Mouse (Mus musculus) MEL (cell line): ENCODE results near the gene Raver1.

ENCODE experiments used
- BHLHE40 ChIP-seq: IDR thresholded peaks from 2 replicates; pipeline ENCODE4 v1.6.1; 2012; ENCODE audit warnings: low read depth, mild to moderate bottlenecking, inconsistent platforms, low read length, improper control_type of control experiment, borderline replicate concordance
- CTCF ChIP-seq, 3 experiments: IDR thresholded peaks in 2 of 3; conservative IDR thresholded peaks in 1 of 3; 2 replicates each; pipeline ENCODE4 v1.5.1; 2011 to 2012; ENCODE audit warnings: low read length in 3 of 3, low read depth in 2 of 3, mild to moderate bottlenecking in 2 of 3, improper control_type of control experiment in 1 of 3, inconsistent platforms in 1 of 3, mixed read lengths in 1 of 3, moderate library complexity in 1 of 3; ENCODE audit not compliant: control insufficient read depth in 1 of 3, insufficient read depth in 1 of 3, poor library complexity in 1 of 3, severe bottlenecking in 1 of 3
- GATA1 ChIP-seq: IDR thresholded peaks from 2 replicates; pipeline ENCODE4 v1.6.1; 2011; ENCODE audit warnings: low read depth, low read length, improper control_type of control experiment
- HCFC1 ChIP-seq: IDR thresholded peaks from 2 replicates; pipeline ENCODE4 v1.6.1; 2012; ENCODE audit warnings: low read depth, mild to moderate bottlenecking, inconsistent platforms, low read length, improper control_type of control experiment, moderate library complexity
- JUND ChIP-seq: IDR thresholded peaks from 2 replicates; pipeline ENCODE4 v1.6.1; 2011; ENCODE audit warnings: low read depth, mild to moderate bottlenecking, improper control_type of control experiment, low read length
- MAFK ChIP-seq: IDR thresholded peaks from 2 replicates; pipeline ENCODE4 v1.6.1; 2011; ENCODE audit warnings: low read depth, mild to moderate bottlenecking, low read length, improper control_type of control experiment, borderline replicate concordance
- MXI1 ChIP-seq: IDR thresholded peaks from 2 replicates; pipeline ENCODE4 v1.6.1; 2011; ENCODE audit warnings: mild to moderate bottlenecking, low read depth, low read length, improper control_type of control experiment
- POLR2A ChIP-seq, 2 experiments: IDR thresholded peaks; 2 replicates each; pipeline ENCODE4 v1.6.1; 2011 to 2012; ENCODE audit warnings: low read length in 2 of 2, mild to moderate bottlenecking in 2 of 2, control low read depth in 1 of 2, improper control_type of control experiment in 1 of 2, low read depth in 1 of 2, moderate library complexity in 1 of 2; ENCODE audit not compliant: control insufficient read depth in 1 of 2, insufficient read depth in 1 of 2, poor library complexity in 1 of 2
- ZNF384 ChIP-seq: IDR thresholded peaks from 2 replicates; pipeline ENCODE4 v1.6.1; 2012; ENCODE audit warnings: low read depth, mild to moderate bottlenecking, inconsistent platforms, low read length, improper control_type of control experiment

- peak in 1 of 3 experiments; percentile 31; a peak in 2 of 6 replicates for TF ChIP-seq CTCF (IDR thresholded peaks at IDR 0.05 in 2 of 3, conservative IDR thresholded peaks at IDR 0.05 in 1 of 3; ENCODE audit: control insufficient read depth in 1 of 3, insufficient read depth in 1 of 3, low read depth in 2 of 3, low read length in 3 of 3, poor library complexity in 1 of 3, severe bottlenecking in 1 of 3)
- TF ChIP-seq JUND = no peak
- TF ChIP-seq BHLHE40 = no peak
- TF ChIP-seq MXI1 = no peak
- TF ChIP-seq ZNF384 = no peak
- TF ChIP-seq MAFK = no peak
- TF ChIP-seq POLR2A (IDR thresholded peaks at IDR 0.05; ENCODE audit: control insufficient read depth in 1 of 2, insufficient read depth in 1 of 2, low read depth in 1 of 2, low read length in 2 of 2, poor library complexity in 1 of 2) = no peak; a peak in 1 of 4 replicates
- TF ChIP-seq GATA1 = no peak
- TF ChIP-seq HCFC1 = no peak
Observed at GRCm38 (mm10) chr9:21067006-21067684, 24.7 kb downstream of the Raver1 start, which contains the start of gene Zglp1.
